In genomic region chr2:11119301-11119700, GRCm38 (mm10) we compare ENCODE assay signal across 23 mouse cellular contexts. TPM values are rescaled to one million over a fixed set of nuclear protein-coding genes. Genes with fewer than 3 reads are reported as not detected.
DNase-seq lines count a peak whose midpoint lies in the region; ATAC-seq and TF ChIP-seq lines count a peak whose summit lies in the region.
"Had no signal": no experiment of that assay in that cellular context is flagged by ENCODE, and none has a peak within 500 bp of the region (broad histone marks: within the 10 kb centered on the region; RNA-seq: fewer than 3 reads in every experiment).

No protein-coding gene starts in this region.

- H3K27ac ChIP-seq in stomach, embryonic 16.5 days (ENCODE audit: low read length), result no peak overlapping the region
- no peak overlapping the region for H3K27ac ChIP-seq in stomach, postnatal 0 days (replicated peaks)
- no peak overlapping the region for H3K27ac ChIP-seq in kidney, embryonic 15.5 days
- H3K27ac ChIP-seq: heart, adult 2 months; limb, embryonic 13.5 days; liver, embryonic 14.5 days; macrophage; midbrain, embryonic 12.5 days; neural tube, embryonic 13.5 days; stomach, embryonic 15.5 days had no signal

- 38% methylated on average over 9 of the region's 9 CpGs for WGBS in stomach, embryonic 16.5 days
- 38% methylated on average over 9 of the region's 9 CpGs for WGBS in stomach, postnatal 0 days
- WGBS in kidney, embryonic 15.5 days, result 15% methylated on average over 9 of the region's 9 CpGs

- H3K4me1 ChIP-seq in stomach, embryonic 16.5 days (ENCODE audit: control insufficient read depth, insufficient read depth, low read length), result no peaks in the 10 kb centered on the region
- no peaks in the 10 kb centered on the region for H3K4me1 ChIP-seq in stomach, postnatal 0 days (replicated peaks; ENCODE audit: control insufficient read depth, insufficient read depth)
- H3K4me1 ChIP-seq in kidney, embryonic 15.5 days, result 0 out of 2 replicates have a peak, but pooled peaks cover 4% of the 10 kb centered on the region
- H3K4me1 ChIP-seq: limb, embryonic 13.5 days; midbrain, embryonic 12.5 days; neural tube, embryonic 13.5 days; stomach, embryonic 15.5 days had no signal

- ATAC-seq in stomach, embryonic 16.5 days (ENCODE audit: insufficient read depth, low FRiP score), result no peak
- no peak for ATAC-seq in stomach, postnatal 0 days (ENCODE audit: low FRiP score, low TSS enrichment)
- peak; percentile 71 for ATAC-seq in kidney, embryonic 15.5 days (replicated peaks; ENCODE audit: low FRiP score)
- ATAC-seq: forebrain, embryonic 16.5 days had no signal

- no peaks in the 10 kb centered on the region for H3K36me3 ChIP-seq in stomach, embryonic 16.5 days (ENCODE audit: control insufficient read depth, insufficient read depth, low read length)
- no peaks in the 10 kb centered on the region for H3K36me3 ChIP-seq in stomach, postnatal 0 days (ENCODE audit: control insufficient read depth, insufficient read depth, low read length)
- H3K36me3 ChIP-seq in kidney, embryonic 15.5 days, result no peaks in the 10 kb centered on the region
- H3K36me3 ChIP-seq: G1E; limb, embryonic 13.5 days; midbrain, embryonic 12.5 days; neural tube, embryonic 13.5 days; stomach, embryonic 15.5 days had no signal

- H3K27me3 ChIP-seq in stomach, embryonic 16.5 days (ENCODE audit: control insufficient read depth, insufficient read depth, low read length), result no peaks in the 10 kb centered on the region
- H3K27me3 ChIP-seq in stomach, postnatal 0 days (ENCODE audit: control insufficient read depth, insufficient read depth, low read length), result no peaks in the 10 kb centered on the region
- H3K27me3 ChIP-seq in kidney, embryonic 15.5 days, result no peaks in the 10 kb centered on the region
- H3K27me3 ChIP-seq: limb, embryonic 13.5 days; midbrain, embryonic 12.5 days; neural tube, embryonic 13.5 days; stomach, embryonic 15.5 days had no signal

- peak overlapping the region; percentile 17; the same call in 1 of the 2 replicates for H3K4me2 ChIP-seq in stomach, embryonic 16.5 days (ENCODE audit: low read depth, low read length)
- H3K4me2 ChIP-seq in stomach, postnatal 0 days (replicated peaks; ENCODE audit: low read depth), result no peak overlapping the region
- 0 out of 2 replicates have a peak overlapping the region, but pooled peaks have one; percentile 8 for H3K4me2 ChIP-seq in kidney, embryonic 15.5 days
- H3K4me2 ChIP-seq: limb, embryonic 13.5 days; midbrain, embryonic 12.5 days; neural tube, embryonic 13.5 days; stomach, embryonic 15.5 days had no signal

- no peak for TF ChIP-seq EP300 in stomach, postnatal 0 days (optimal IDR thresholded peaks at IDR 0.05)

- TF ChIP-seq CTCF in stomach, postnatal 0 days (IDR thresholded peaks at IDR 0.05; ENCODE audit: low read depth), result no peak

- peak; percentile 35 for DNase-seq in gastrocnemius, postnatal 25 days
- no peak for DNase-seq in gastrocnemius, postnatal 4 days (ENCODE audit: low spot score in 2 of 2)
- no peak for DNase-seq in stomach, postnatal 0 days (ENCODE audit: low spot score)
- peak; percentile 30 for DNase-seq in naive thymus-derived CD4-positive, alpha-beta T cell, adult 2 months (ENCODE audit: low read depth)
- DNase-seq in right cerebral cortex, postnatal 25 days, result no peak
- no peak for DNase-seq in layer of hippocampus, adult 9-11 months
- DNase-seq: adrenal gland, postnatal 36 days; cerebellum, adult 11-12 months; cerebellum, postnatal 25 days; embryo, embryonic 11 days; heart, adult 2 months; right cerebral cortex, adult 18-20 months; spleen, adult 18-20 months had no signal

- H3K4me3 ChIP-seq in stomach, embryonic 16.5 days (replicated peaks; ENCODE audit: low read length), result no peak overlapping the region
- H3K4me3 ChIP-seq in stomach, postnatal 0 days (ENCODE audit: low read depth, low read length), result no peak overlapping the region
- H3K4me3 ChIP-seq in kidney, embryonic 15.5 days (replicated peaks), result no peak overlapping the region
- H3K4me3 ChIP-seq: heart, adult 2 months; limb, embryonic 13.5 days; midbrain, embryonic 12.5 days; neural tube, embryonic 13.5 days; stomach, embryonic 15.5 days had no signal

- H3K9ac ChIP-seq in stomach, embryonic 16.5 days (ENCODE audit: low read length), result no peak overlapping the region
- no peak overlapping the region for H3K9ac ChIP-seq in stomach, postnatal 0 days (ENCODE audit: low read length)
- no peak overlapping the region for H3K9ac ChIP-seq in kidney, embryonic 15.5 days
- H3K9ac ChIP-seq: limb, embryonic 13.5 days; liver, embryonic 14.5 days; midbrain, embryonic 12.5 days; neural tube, embryonic 13.5 days; stomach, embryonic 15.5 days had no signal

- H3K9me3 ChIP-seq in stomach, embryonic 16.5 days (replicated peaks; ENCODE audit: control insufficient read depth, low read length), result no peaks in the 10 kb centered on the region
- no peaks in the 10 kb centered on the region for H3K9me3 ChIP-seq in stomach, postnatal 0 days (ENCODE audit: control insufficient read depth, low read length)
- no peaks in the 10 kb centered on the region for H3K9me3 ChIP-seq in kidney, embryonic 15.5 days (replicated peaks)
- H3K9me3 ChIP-seq: G1E; limb, embryonic 13.5 days; midbrain, embryonic 12.5 days; neural tube, embryonic 13.5 days; stomach, embryonic 15.5 days had no signal

RNA-seq across cellular contexts. Expression of gene Prkcq, which starts 52.6 kb away (rescaled TPM):
- 10 to 100 TPM; 50.8 to 51.8 TPM for total RNA-seq in gastrocnemius, postnatal 25 days (2021)
- total RNA-seq in gastrocnemius, postnatal 4 days (2021), result 10 to 100 TPM; 42.4 to 46.5 TPM
- 1.7 and 2.7 TPM in 2 replicates for polyA plus RNA-seq in stomach, embryonic 16.5 days (2015; fragmentation: Nextera tagmentation; extraction: Ambion mirVana)
- polyA plus RNA-seq in stomach, postnatal 0 days (2015; fragmentation: Nextera tagmentation; extraction: Ambion mirVana), result 0.91 and 1.2 TPM in 2 replicates
- polyA plus RNA-seq in kidney, embryonic 15.5 days (2015; fragmentation: Nextera tagmentation; extraction: Ambion mirVana), result 3.4 and 4.3 TPM in 2 replicates
- polyA plus RNA-seq: G1E had no signal

Comparison
In these comparisons a context has a peak if more than half of its experiments do, and no peak if none do; other contexts are left out.
1. DNase-seq: peak in gastrocnemius, postnatal 25 days (single experiment) and naive thymus-derived CD4-positive, alpha-beta T cell, adult 2 months (single experiment); none in gastrocnemius, postnatal 4 days (0 of 2), stomach, postnatal 0 days (single experiment), right cerebral cortex, postnatal 25 days (single experiment) and layer of hippocampus, adult 9-11 months (single experiment).